Mouse (Mus musculus): ENCODE results near the gene Lrtm1. TPM values are rescaled to one million over a fixed set of nuclear protein-coding genes. Genes with fewer than 3 reads are reported as not detected.

Gene Lrtm1
- polyA plus RNA-seq, 1 experiment from 2014 or later = 1.5 TPM

DNA sequence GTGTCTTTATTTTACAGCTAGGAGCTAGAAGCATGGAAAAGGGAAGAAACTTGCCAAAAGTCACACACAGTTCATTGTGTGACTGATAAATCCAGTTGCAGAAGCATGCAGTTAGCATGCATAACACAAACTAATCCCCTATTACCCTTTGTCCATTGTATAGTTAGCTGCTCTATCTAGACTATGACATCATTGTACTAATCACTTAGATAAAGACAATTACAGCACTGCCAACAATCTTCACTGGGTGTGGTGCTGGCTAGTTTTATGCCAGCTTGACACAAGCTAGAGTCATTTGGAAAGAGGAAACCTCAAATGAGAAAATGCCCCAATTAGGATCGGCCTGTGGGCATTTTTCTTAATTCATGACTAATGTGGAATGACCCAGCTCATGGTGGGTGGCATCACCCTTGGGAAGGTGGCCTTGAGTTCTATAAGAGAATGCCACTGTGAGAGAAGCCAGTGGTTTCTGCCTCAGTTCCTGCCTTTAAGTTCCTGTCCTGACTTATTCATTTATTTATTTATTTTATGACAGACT is 13.9 kb downstream of the Lrtm1 start:
- H3K9ac ChIP-seq = no peak overlapping the region
- no peak for ATAC-seq (ENCODE audit: extremely low read depth, insufficient number of reproducible peaks, low FRiP score, low TSS enrichment)

DNA sequence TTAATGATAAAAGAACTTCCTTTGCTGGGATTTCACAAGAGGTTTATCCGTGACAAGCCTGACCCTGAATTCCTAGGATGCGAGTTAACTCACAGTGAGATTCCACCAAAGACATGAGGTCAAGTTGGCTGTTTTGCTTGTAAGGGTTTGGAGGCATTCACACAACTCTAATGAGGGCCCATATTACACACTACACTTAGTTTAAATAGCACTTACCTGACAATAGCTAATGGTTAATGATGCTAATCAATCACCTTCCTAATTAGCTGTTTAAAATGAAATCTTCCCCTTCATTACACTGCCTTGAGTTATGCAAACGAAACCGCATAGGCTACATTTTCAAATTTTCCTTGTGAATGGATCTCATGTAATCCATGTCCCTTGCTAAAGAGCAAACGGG is 20.2 kb downstream of the Lrtm1 start:
- no peak overlapping the region for H3K4me2 ChIP-seq
- 78% methylated on average over 5 of the region's 5 CpGs for WGBS
- ATAC-seq (ENCODE audit: extremely low read depth, insufficient number of reproducible peaks, low FRiP score, low TSS enrichment) = no peak

More for the DNA sequence above, 13.9 kb downstream of the Lrtm1 start:
- Histone ChIP-seq H3K9me3 (no peaks in the 10 kb centered on the region), H3K27me3 (replicated peaks) (0 out of 2 replicates have a peak, but pooled peaks cover 1% of the 10 kb centered on the region), H3K27ac (replicated peaks) (no peak overlapping the region), H3K36me3 (no peaks in the 10 kb centered on the region), H3K4me2 (no peak overlapping the region), H3K4me3 (no peak overlapping the region), H3K4me1 (peaks cover 20% of the 10 kb centered on the region)
- 72% methylated on average over 1 of the region's 1 CpGs for WGBS

DNA sequence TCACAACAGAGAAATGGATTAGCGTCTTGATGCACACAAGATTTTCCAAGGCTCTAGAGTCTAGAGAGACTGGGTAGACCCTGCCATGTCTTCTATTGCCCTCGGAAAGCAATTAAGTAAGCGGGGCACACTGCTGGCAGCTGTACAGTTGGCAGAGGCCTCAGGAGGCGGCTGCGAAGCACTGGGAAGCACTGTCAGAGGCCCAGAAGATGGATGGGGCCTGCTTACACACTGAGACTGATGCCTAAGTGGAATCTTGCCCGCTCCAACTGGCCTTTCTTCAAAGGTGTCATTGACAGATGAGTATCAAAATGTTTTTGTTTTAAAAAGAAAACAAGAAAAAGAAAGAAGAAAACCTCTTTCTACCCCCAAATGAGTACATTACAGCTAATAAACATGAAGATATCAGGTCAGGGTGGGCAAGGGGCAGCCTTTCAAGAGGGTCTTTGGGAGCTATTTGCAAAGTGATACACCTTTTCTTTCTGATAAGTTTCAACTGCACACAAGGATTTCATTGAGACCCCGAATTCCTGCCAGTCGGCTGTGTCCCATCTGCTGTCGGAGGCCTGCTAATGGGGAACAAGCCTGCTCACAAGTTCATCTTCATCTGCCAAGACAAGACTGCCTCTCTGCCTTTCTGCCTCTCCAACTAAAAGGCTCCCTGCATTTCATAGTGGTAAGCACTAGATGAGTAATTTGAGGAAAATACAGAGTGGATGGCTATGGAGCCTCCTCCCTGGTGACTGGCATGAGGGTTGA is 22.8 kb downstream of the Lrtm1 start:
- Histone ChIP-seq H3K9me3 (no peaks in the 10 kb centered on the region), H3K4me1 (peaks cover 22% of the 10 kb centered on the region), H3K27me3 (replicated peaks) (no peaks in the 10 kb centered on the region), H3K9ac (no peak overlapping the region), H3K4me2 (no peak overlapping the region), H3K36me3 (no peaks in the 10 kb centered on the region), H3K4me3 (no peak overlapping the region), H3K27ac (replicated peaks) (peak overlapping the region; percentile 50)
- 66% methylated on average over 9 of the region's 9 CpGs for WGBS
- ATAC-seq (ENCODE audit: extremely low read depth, insufficient number of reproducible peaks, low FRiP score, low TSS enrichment) = no peak

More for the DNA sequence above, 20.2 kb downstream of the Lrtm1 start:
- H3K9me3 ChIP-seq = no peaks in the 10 kb centered on the region
- no peak overlapping the region for H3K27ac ChIP-seq (replicated peaks)
- H3K4me1 ChIP-seq = peaks cover 22% of the 10 kb centered on the region
- H3K36me3 ChIP-seq = no peaks in the 10 kb centered on the region
- H3K9ac ChIP-seq = no peak overlapping the region
- H3K4me3 ChIP-seq = no peak overlapping the region
- H3K27me3 ChIP-seq (replicated peaks) = no peaks in the 10 kb centered on the region

DNA sequence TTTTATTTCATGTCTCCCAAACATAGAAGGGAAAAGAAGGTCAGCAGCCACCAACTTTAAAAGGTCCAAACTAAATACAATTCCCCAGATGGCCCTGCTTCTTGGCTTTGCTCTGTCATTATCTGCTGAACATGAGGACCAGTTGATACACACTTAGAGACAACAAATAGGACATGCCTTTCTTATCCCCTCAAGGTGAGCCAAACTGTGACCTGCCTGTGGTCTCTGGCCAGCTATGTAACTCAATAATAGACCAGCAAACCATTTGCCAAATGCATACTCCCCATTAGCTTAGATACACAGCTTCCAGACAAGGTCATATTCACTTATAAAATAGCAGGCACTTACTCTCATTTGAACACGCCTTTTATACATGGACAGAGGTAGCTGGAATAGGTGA is 23.5 kb downstream of the Lrtm1 start:
- WGBS = 69% methylated on average over 1 of the region's 1 CpGs
- Histone ChIP-seq H3K9ac (no peak overlapping the region), H3K27ac (replicated peaks) (peak overlapping the region; percentile 50), H3K4me3 (no peak overlapping the region), H3K4me2 (no peak overlapping the region), H3K4me1 (peaks cover 22% of the 10 kb centered on the region), H3K36me3 (no peaks in the 10 kb centered on the region), H3K27me3 (replicated peaks) (no peaks in the 10 kb centered on the region), H3K9me3 (no peaks in the 10 kb centered on the region)
- no peak for ATAC-seq (ENCODE audit: extremely low read depth, insufficient number of reproducible peaks, low FRiP score, low TSS enrichment)

DNA sequence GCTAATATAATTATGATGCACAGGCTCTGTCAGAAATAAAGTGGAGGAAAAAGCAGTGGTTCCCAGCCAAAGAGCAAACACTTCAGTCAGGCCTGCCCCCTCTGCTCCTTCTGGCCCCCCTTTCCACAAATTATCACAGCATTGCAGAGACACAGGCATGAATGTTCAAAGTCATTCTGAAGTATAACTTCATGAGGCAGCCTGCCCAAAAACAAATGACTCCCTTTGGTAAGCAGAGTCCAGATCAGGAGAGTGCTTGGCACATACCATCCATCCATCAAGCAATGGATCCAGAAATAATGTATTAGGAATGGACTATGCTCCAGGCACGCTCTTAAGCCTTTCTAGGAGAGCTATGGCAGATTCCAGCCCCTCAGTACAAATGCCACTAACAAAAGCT is 24.3 kb downstream of the Lrtm1 start:
- H3K27ac ChIP-seq (replicated peaks) = peak overlapping the region; percentile 50

DNA sequence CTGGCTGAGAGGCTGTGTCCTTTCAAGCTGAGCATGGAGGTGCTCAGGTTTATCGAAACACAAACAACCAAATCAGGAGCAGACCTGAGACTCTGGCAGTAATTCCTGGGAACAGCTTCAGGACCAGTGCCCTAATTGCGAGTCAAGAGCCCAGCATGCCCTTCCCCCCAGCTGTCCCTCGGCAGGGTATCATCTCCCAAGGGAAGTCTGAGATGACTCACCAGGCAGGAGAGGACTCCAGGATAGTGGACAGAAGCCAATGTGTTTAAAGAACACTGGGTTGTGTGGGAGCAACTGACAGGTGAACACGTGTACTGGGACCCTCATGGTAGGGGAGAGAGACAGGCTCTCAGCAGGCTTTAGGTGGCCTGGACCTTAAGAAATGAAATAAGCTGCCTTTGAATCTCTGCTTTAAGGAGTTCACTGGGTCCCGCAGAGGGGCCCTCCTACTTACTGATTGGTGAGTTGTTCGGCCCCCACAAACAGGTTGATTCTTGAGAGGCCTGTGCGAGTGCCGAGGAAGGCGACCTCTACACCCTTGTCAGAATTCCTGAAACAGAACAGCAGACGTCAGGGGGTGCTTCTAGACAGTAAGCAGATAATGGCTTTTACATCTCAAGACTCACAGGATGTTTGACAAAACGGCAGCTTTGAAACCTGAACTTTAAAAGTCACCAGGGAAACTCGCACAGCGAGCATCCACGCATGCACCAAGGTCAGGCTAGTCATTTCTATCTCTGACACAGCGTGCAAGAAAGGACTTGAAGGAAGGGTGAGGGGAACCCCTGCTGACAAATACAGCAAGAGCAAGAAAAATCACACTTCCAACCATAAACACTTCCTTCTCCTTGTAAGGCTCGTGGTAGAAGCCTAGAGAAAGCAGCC is 34.2 kb downstream of the Lrtm1 start:
- no peak overlapping the region for H3K9ac ChIP-seq
- peaks cover 9% of the 10 kb centered on the region for H3K4me1 ChIP-seq
- H3K36me3 ChIP-seq = no peaks in the 10 kb centered on the region
- H3K27me3 ChIP-seq (replicated peaks) = no peaks in the 10 kb centered on the region
- peak overlapping the region; percentile 7; the same call in 1 of the 2 replicates for H3K4me2 ChIP-seq
- H3K9me3 ChIP-seq = no peaks in the 10 kb centered on the region
- WGBS = 20% methylated on average over 16 of the region's 16 CpGs
- no peak overlapping the region for H3K27ac ChIP-seq (replicated peaks)
- no peak for ATAC-seq (ENCODE audit: extremely low read depth, insufficient number of reproducible peaks, low FRiP score, low TSS enrichment)
- no peak overlapping the region for H3K4me3 ChIP-seq

More for the DNA sequence above, 24.3 kb downstream of the Lrtm1 start:
- no peaks in the 10 kb centered on the region for H3K9me3 ChIP-seq
- ATAC-seq (ENCODE audit: extremely low read depth, insufficient number of reproducible peaks, low FRiP score, low TSS enrichment) = no peak
- H3K4me1 ChIP-seq = peaks cover 22% of the 10 kb centered on the region
- no peak overlapping the region for H3K4me2 ChIP-seq
- H3K4me3 ChIP-seq = no peak overlapping the region
- no peaks in the 10 kb centered on the region for H3K36me3 ChIP-seq
- H3K27me3 ChIP-seq (replicated peaks) = no peaks in the 10 kb centered on the region
- H3K9ac ChIP-seq = no peak overlapping the region
- 42% methylated on average over 1 of the region's 1 CpGs for WGBS

DNA sequence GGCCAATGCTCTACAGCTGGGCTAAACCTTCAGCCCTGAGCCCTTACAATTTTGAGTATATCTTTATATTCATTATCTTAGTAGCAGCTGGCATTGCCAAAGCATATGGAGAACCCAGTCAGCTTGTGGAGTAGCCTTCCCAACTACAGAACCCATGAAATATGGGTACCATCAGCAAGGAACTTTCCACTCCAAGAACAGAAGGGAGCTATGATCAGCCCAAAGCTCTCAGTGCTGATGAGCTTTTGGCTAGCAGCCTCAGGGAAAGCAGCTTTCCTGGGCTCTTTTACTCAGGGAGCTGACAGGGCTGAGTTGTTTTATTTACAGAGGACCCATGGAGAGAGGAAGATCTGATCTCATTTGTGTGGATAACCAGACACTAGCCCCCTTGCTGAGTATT is 42.7 kb downstream of the Lrtm1 start:
- Histone ChIP-seq H3K4me2 (no peak overlapping the region), H3K9me3 (no peaks in the 10 kb centered on the region), H3K27ac (replicated peaks) (no peak overlapping the region), H3K4me1 (no peaks in the 10 kb centered on the region), H3K36me3 (no peaks in the 10 kb centered on the region), H3K4me3 (no peak overlapping the region), H3K27me3 (replicated peaks) (no peaks in the 10 kb centered on the region), H3K9ac (no peak overlapping the region)
- ATAC-seq (ENCODE audit: extremely low read depth, insufficient number of reproducible peaks, low FRiP score, low TSS enrichment) = no peak

DNA sequence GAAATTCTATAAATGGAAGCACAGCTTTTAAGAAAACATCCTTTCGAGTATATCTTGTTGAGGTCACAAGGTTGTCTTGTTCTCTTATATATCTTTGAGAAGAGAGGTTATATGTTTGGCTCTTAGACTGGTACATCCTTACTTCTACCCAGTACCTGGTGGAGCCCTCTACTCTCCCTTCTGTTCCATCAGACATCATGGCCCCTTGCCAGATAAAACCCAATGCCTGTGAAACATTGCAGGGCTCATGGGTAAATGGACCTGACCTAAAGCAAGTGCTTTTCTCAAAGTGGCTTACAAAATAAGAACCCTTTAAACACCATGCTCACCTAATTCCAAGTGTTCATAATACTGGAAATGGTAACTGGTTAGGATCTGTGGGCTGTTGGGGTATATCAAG is 43.5 kb downstream of the Lrtm1 start:
- H3K27ac ChIP-seq (replicated peaks) = no peak overlapping the region
- WGBS = 62% methylated on average over 1 of the region's 1 CpGs

DNA sequence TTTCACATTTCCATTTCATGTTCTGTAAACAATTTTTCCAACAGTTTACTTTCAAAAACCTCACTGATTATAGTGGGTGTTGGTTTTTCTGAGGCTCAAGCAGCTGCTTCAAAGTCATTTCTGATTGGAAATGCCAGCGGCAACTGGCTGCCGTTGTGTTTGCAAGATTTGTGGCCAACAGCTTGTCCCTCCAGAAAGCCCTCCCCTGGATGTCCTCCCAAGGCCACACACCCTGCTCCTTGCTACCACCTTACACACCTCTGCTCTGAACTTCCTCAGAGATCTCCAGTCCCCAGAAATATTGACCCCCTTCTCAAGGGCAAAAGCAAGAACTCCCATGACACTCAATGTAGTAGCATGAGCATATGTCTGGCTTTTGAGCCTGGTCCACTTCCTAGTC is 44.7 kb downstream of the Lrtm1 start:
- Histone ChIP-seq H3K9me3 (no peaks in the 10 kb centered on the region), H3K27ac (replicated peaks) (no peak overlapping the region), H3K4me2 (no peak overlapping the region), H3K4me3 (no peak overlapping the region), H3K9ac (no peak overlapping the region), H3K36me3 (no peaks in the 10 kb centered on the region), H3K4me1 (no peaks in the 10 kb centered on the region), H3K27me3 (replicated peaks) (no peaks in the 10 kb centered on the region)
- ATAC-seq (ENCODE audit: extremely low read depth, insufficient number of reproducible peaks, low FRiP score, low TSS enrichment) = no peak
- 83% methylated on average over 2 of the region's 2 CpGs for WGBS

More for the DNA sequence above, 43.5 kb downstream of the Lrtm1 start:
- no peaks in the 10 kb centered on the region for H3K4me1 ChIP-seq
- H3K27me3 ChIP-seq (replicated peaks) = no peaks in the 10 kb centered on the region
- no peaks in the 10 kb centered on the region for H3K9me3 ChIP-seq
- ATAC-seq (ENCODE audit: extremely low read depth, insufficient number of reproducible peaks, low FRiP score, low TSS enrichment) = no peak
- H3K9ac ChIP-seq = no peak overlapping the region
- no peak overlapping the region for H3K4me3 ChIP-seq
- no peaks in the 10 kb centered on the region for H3K36me3 ChIP-seq
- H3K4me2 ChIP-seq = no peak overlapping the region

DNA sequence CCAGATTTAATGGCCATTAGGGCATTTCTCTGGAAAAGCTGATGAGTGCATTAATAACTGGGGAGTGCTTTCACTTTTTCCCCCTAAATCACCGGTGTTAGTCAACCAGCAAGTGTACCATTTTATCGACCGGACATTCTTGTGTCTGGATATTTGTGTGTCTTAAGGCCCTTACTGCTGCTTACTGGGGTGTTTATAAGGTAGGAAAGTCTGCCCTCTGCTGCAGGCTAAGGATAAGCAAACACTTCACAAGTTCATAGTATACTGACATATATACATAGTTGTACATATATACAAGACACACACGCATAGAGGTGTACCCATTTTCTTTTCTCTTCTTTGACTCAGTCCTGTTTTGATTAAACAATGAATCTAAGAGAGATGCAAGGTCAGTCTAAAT is 55.7 kb downstream of the Lrtm1 start:
- no peak for ATAC-seq (ENCODE audit: extremely low read depth, insufficient number of reproducible peaks, low FRiP score, low TSS enrichment)
- 69% methylated on average over 4 of the region's 4 CpGs for WGBS
- H3K27ac ChIP-seq (replicated peaks) = no peak overlapping the region

DNA sequence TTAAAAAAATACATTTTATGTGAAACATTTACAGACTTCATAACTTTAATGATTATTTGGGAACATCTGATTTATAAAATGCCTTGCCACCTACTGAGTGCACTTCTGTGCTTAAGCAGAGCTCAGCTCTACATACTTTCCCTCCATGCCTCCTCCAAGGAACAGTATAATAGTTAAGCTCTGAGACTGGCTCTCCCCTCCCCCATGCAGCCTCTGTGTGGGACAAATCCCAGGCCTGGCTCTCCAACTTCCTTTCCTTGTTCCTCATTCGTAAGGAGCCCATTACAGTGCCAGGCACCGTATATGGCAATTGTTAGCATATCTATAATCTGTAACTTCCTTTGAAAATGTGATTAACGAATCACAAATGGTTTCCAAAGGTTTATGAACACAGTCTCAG is 59.4 kb downstream of the Lrtm1 start:
- Histone ChIP-seq H3K9me3 (no peaks in the 10 kb centered on the region), H3K4me1 (peaks cover 9% of the 10 kb centered on the region; the same call in 1 of the 2 replicates), H3K9ac (no peak overlapping the region), H3K27me3 (replicated peaks) (peaks cover 5% of the 10 kb centered on the region), H3K4me2 (no peak overlapping the region), H3K4me3 (no peak overlapping the region), H3K27ac (replicated peaks) (no peak overlapping the region), H3K36me3 (no peaks in the 10 kb centered on the region)
- ATAC-seq (ENCODE audit: extremely low read depth, insufficient number of reproducible peaks, low FRiP score, low TSS enrichment) = no peak
- 39% methylated on average over 3 of the region's 3 CpGs for WGBS

More for the DNA sequence above, 55.7 kb downstream of the Lrtm1 start:
- Histone ChIP-seq H3K36me3 (no peaks in the 10 kb centered on the region), H3K9ac (no peak overlapping the region), H3K4me3 (no peak overlapping the region), H3K4me2 (no peak overlapping the region), H3K4me1 (peaks cover 6% of the 10 kb centered on the region; the same call in 1 of the 2 replicates), H3K9me3 (no peaks in the 10 kb centered on the region), H3K27me3 (replicated peaks) (peaks cover 3% of the 10 kb centered on the region)

Data from heart, embryonic 13.5 days (tissue).